Mouse (Mus musculus) ES-Bruce4 (cell line): ENCODE results near the gene Copz1.

Source experiments
- CTCF ChIP-seq: IDR thresholded peaks from one replicate; pipeline ENCODE4 v1.8.1; 2011; ENCODE audit warnings: low read depth, low read length
- EP300 ChIP-seq: IDR thresholded peaks from 2 replicates; pipeline ENCODE4 v1.6.1; 2011; ENCODE audit warnings: low read depth, low read length; ENCODE audit not compliant: insufficient read depth
- POLR2A ChIP-seq: IDR thresholded peaks from one replicate; pipeline ENCODE4 v1.8.1; 2011; ENCODE audit warnings: low read length; ENCODE audit not compliant: insufficient read depth

DNA sequence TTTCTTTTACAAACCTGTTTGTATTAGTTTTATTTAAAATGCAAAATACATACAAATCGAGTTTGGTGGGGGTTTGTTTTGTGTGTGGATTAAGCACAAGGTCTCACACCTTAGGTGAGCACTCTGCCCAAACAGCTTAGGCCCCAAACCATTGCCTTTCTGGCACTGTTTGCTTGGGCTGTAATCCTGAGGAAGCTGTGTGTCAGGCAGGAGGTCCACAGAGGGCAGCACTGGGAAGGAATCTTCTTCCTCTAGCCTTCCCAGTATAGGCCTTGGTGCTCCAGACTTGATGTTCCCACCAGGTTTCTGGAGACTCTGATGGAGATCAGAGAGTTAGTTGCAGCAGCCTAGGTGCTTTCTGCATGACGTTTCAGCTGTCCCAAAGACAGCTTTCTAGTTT is 12.1 kb downstream of the Copz1 start:
- TF ChIP-seq CTCF: no peak
- no peak for TF ChIP-seq POLR2A
- TF ChIP-seq EP300: no peak
